31 mouse cellular contexts compared by ENCODE assay signal in the genomic region with DNA sequence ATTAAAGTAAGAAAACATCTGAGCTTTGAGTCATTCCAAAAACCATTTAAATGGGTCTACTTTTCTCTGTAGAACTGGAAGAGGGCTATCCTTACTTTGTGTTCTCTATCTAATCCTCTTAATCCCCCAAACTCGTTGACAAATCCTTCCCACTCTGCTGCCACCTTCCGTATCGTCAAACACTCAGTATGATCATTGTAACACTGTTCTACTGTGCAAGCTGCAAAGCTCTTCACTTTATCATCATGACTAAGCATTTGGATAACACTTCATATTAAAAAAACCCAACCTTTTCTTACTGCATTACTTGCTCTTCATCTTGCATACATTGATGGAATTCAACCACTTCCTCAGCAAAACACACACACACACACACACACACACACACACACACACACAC.
"Had no signal": no experiment of that assay in that cellular context is flagged by ENCODE, and none has a peak within 500 bp of the region (broad histone marks: within the 10 kb centered on the region; RNA-seq: fewer than 3 reads in every experiment).

No protein-coding gene starts in this region.

- H3K4me1 ChIP-seq: limb, embryonic 10.5 days; limb, embryonic 12.5 days; limb, embryonic 15.5 days; liver, embryonic 12.5 days; liver, embryonic 13.5 days; liver, embryonic 15.5 days; lung, embryonic 15.5 days; neural tube, embryonic 12.5 days had no signal

- H3K4me2 ChIP-seq: limb, embryonic 12.5 days; limb, embryonic 13.5 days; limb, embryonic 15.5 days; liver, embryonic 11.5 days; liver, embryonic 12.5 days; liver, embryonic 13.5 days; liver, embryonic 15.5 days; lung, embryonic 14.5 days; lung, embryonic 15.5 days; midbrain, embryonic 11.5 days; midbrain, embryonic 12.5 days; midbrain, embryonic 13.5 days; midbrain, embryonic 15.5 days; neural tube, embryonic 12.5 days had no signal

- H3K27me3 ChIP-seq: limb, embryonic 12.5 days; limb, embryonic 13.5 days; limb, embryonic 15.5 days; liver, embryonic 12.5 days; liver, embryonic 13.5 days; liver, embryonic 15.5 days; lung, embryonic 15.5 days; megakaryocyte, embryonic 14.5 days; midbrain, embryonic 12.5 days; midbrain, embryonic 13.5 days; midbrain, embryonic 15.5 days; neural tube, embryonic 12.5 days had no signal

- H3K9me3 ChIP-seq: limb, embryonic 10.5 days; limb, embryonic 12.5 days; limb, embryonic 13.5 days; limb, embryonic 15.5 days; liver, embryonic 12.5 days; liver, embryonic 13.5 days; liver, embryonic 15.5 days; lung, embryonic 15.5 days; megakaryocyte, embryonic 14.5 days; midbrain, embryonic 10.5 days; midbrain, embryonic 12.5 days; midbrain, embryonic 13.5 days; midbrain, embryonic 15.5 days; neural tube, embryonic 12.5 days had no signal

- DNase-seq: left cerebral cortex, postnatal 4 days; liver; liver, embryonic 13.5 days; liver, postnatal 0 days; lung, adult 18-20 months; lung, adult 2 months; lung, embryonic 14.5 days; lung, postnatal 10 days; lung, postnatal 14 days; lung, postnatal 36 days; lung, postnatal 4 days; midbrain, embryonic 14.5 days had no signal

- H3K36me3 ChIP-seq: limb, embryonic 10.5 days; limb, embryonic 12.5 days; limb, embryonic 13.5 days; limb, embryonic 15.5 days; liver, embryonic 12.5 days; liver, embryonic 13.5 days; liver, embryonic 15.5 days; lung, embryonic 15.5 days; midbrain, embryonic 12.5 days; midbrain, embryonic 13.5 days; midbrain, embryonic 15.5 days; neural tube, embryonic 12.5 days had no signal

- H3K4me3 ChIP-seq: limb, embryonic 10.5 days; limb, embryonic 12.5 days; limb, embryonic 13.5 days; limb, embryonic 15.5 days; liver, embryonic 12.5 days; liver, embryonic 13.5 days; liver, embryonic 15.5 days; lung, embryonic 15.5 days; megakaryocyte, embryonic 14.5 days; midbrain, embryonic 10.5 days; midbrain, embryonic 12.5 days; midbrain, embryonic 13.5 days; midbrain, embryonic 15.5 days; myocyte; neural tube, embryonic 12.5 days had no signal

- ATAC-seq: liver, embryonic 12.5 days; liver, postnatal 0 days; lung, postnatal 0 days; midbrain, embryonic 13.5 days; midbrain, embryonic 15.5 days had no signal

- H3K27ac ChIP-seq: limb, embryonic 10.5 days; limb, embryonic 12.5 days; limb, embryonic 13.5 days; limb, embryonic 15.5 days; liver, embryonic 12.5 days; liver, embryonic 13.5 days; liver, embryonic 14.5 days; liver, embryonic 15.5 days; lung, embryonic 15.5 days; macrophage; midbrain, embryonic 10.5 days; midbrain, embryonic 12.5 days; midbrain, embryonic 13.5 days; midbrain, embryonic 15.5 days; neural tube, embryonic 12.5 days had no signal

- H3K9ac ChIP-seq: limb, embryonic 12.5 days; limb, embryonic 13.5 days; limb, embryonic 15.5 days; liver, embryonic 12.5 days; liver, embryonic 13.5 days; liver, embryonic 14.5 days; liver, embryonic 15.5 days; liver, postnatal 0 days; lung, embryonic 14.5 days; lung, embryonic 15.5 days; midbrain, embryonic 12.5 days; midbrain, embryonic 13.5 days; midbrain, embryonic 15.5 days; neural tube, embryonic 12.5 days had no signal
